Comparison of ENCODE assay signal across 23 mouse cellular contexts in the genomic region with DNA sequence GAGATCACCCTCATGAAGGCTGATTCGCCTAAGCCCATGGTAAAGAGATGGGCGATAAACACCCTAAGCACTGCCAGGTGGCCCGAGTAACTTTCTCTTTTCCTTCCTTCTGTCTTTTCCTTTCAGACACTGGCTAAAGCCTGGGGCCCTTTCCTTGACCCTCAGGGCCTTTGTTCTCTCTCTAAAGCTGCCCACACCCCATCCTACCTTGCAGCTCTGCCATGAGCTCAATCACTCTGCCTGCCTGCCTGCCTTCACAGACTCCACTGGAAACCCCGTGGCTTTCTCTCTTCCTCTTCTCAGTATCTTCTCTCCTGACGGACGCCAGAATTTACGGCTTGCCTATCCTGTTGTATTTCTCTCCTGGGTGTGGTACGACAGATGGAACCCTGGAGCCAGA.
A peak's percentile ranks its signal among the peaks of the same experiment; 100 is the strongest.
DNase-seq lines count a peak whose midpoint lies in the region; ATAC-seq and TF ChIP-seq lines count a peak whose summit lies in the region.
"Had no signal": no experiment of that assay in that cellular context is flagged by ENCODE, and none has a peak within 500 bp of the region (broad histone marks: within the 10 kb centered on the region; RNA-seq: fewer than 3 reads in every experiment).

No protein-coding gene starts in this region.

- no peak for TF ChIP-seq CTCF in E14TG2a.4 (conservative IDR thresholded peaks at IDR 0.05; ENCODE audit: low read length)

- no peaks in the 10 kb centered on the region for H3K36me3 ChIP-seq in heart, embryonic 13.5 days
- no peaks in the 10 kb centered on the region for H3K36me3 ChIP-seq in E14TG2a.4 (ENCODE audit: insufficient read depth, low read length)
- H3K36me3 ChIP-seq: limb, embryonic 15.5 days; lung, embryonic 15.5 days; midbrain, embryonic 13.5 days had no signal

- peaks cover 51% of the 10 kb centered on the region for H3K4me1 ChIP-seq in heart, embryonic 13.5 days
- peaks cover 62% of the 10 kb centered on the region for H3K4me1 ChIP-seq in E14TG2a.4 (replicated peaks; ENCODE audit: low read depth, low read length)

- peak overlapping the region; percentile 21; the same call in 1 of the 2 replicates for H3K9ac ChIP-seq in heart, embryonic 13.5 days
- H3K9ac ChIP-seq: limb, embryonic 15.5 days; liver, embryonic 14.5 days; lung, embryonic 15.5 days; midbrain, embryonic 13.5 days had no signal

- no peak overlapping the region for H3K27ac ChIP-seq in heart, embryonic 13.5 days (replicated peaks)
- H3K27ac ChIP-seq: heart, adult 2 months; hindbrain, postnatal 0 days; left cerebral cortex, adult 2 months; limb, embryonic 15.5 days; liver, embryonic 14.5 days; lung, embryonic 15.5 days; midbrain, embryonic 13.5 days had no signal

- 39% methylated on average over 8 of the region's 8 CpGs for WGBS in heart, embryonic 13.5 days

- H3K4me3 ChIP-seq in heart, embryonic 13.5 days: no peak overlapping the region
- H3K4me3 ChIP-seq in E14TG2a.4 (replicated peaks; ENCODE audit: low read length): peak overlapping the region; percentile 26
- H3K4me3 ChIP-seq: heart, adult 2 months; left cerebral cortex, adult 2 months; limb, embryonic 15.5 days; lung, embryonic 15.5 days; midbrain, embryonic 13.5 days had no signal

- DNase-seq in heart, postnatal 25 days (ENCODE audit: low spot score): no peak
- DNase-seq in ZHBTc4 (ENCODE audit: low read depth, low spot score): peak; percentile 70
- DNase-seq in cerebellum, postnatal 4 days (ENCODE audit: low spot score in 2 of 2): no peak
- DNase-seq in adrenal gland, adult 2 months: no peak
- DNase-seq: cerebellum, adult 11 months; cerebellum, adult 9-11 months; gastrocnemius, postnatal 25 days; heart, adult 2 months; kidney, adult 8-10 months; kidney, postnatal 10 days; lung, postnatal 4 days; right cerebral cortex, postnatal 25 days; spleen, adult 18-20 months had no signal

- ATAC-seq in heart, embryonic 13.5 days (ENCODE audit: extremely low read depth, insufficient number of reproducible peaks, low FRiP score, low TSS enrichment): no peak
- ATAC-seq in megakaryocyte, adult 5-6 weeks (ENCODE audit: poor library complexity, severe bottlenecking): peak; percentile 16; the same call in 1 of the 2 replicates
- ATAC-seq: forebrain, embryonic 16.5 days; hindbrain, postnatal 0 days; midbrain, embryonic 13.5 days had no signal

- no peaks in the 10 kb centered on the region for H3K27me3 ChIP-seq in heart, embryonic 13.5 days (replicated peaks)
- H3K27me3 ChIP-seq in E14TG2a.4 (ENCODE audit: insufficient read depth, low read length): peaks cover 3% of the 10 kb centered on the region; the same call in 1 of the 2 replicates
- H3K27me3 ChIP-seq: limb, embryonic 15.5 days; lung, embryonic 15.5 days had no signal

- no peak overlapping the region for H3K4me2 ChIP-seq in heart, embryonic 13.5 days
- H3K4me2 ChIP-seq: limb, embryonic 15.5 days; lung, embryonic 15.5 days; midbrain, embryonic 13.5 days had no signal

- intact Hi-C loops in heart, postnatal 25 days (cut with DNase I): no loop called here

- peaks cover 2% of the 10 kb centered on the region for H3K9me3 ChIP-seq in heart, embryonic 13.5 days
- H3K9me3 ChIP-seq in E14TG2a.4 (ENCODE audit: low read length): peaks cover 2% of the 10 kb centered on the region; the same call in 1 of the 2 replicates
- H3K9me3 ChIP-seq: limb, embryonic 15.5 days; lung, embryonic 15.5 days; midbrain, embryonic 13.5 days had no signal
